Mouse (Mus musculus) neural tube, embryonic 14.5 days (tissue): ENCODE results near the gene Batf2. TPM values are rescaled to one million over a fixed set of nuclear protein-coding genes. Genes with fewer than 3 reads are reported as not detected.

Source experiments
- ATAC-seq: fragments of 200-750 bp; cut with Nextera tagmentation; 2 replicates; pipeline ENCODE4 v1.8.0; 2017; ENCODE audit warnings: low read depth, mild to moderate bottlenecking, moderate TSS enrichment, moderate library complexity
- H3K27ac ChIP-seq: fragments of 300-500 bp; sonication (generic); 2 replicates; pipeline ENCODE4 v1.5.1; 2014; ENCODE audit warnings: low read depth, mild to moderate bottlenecking, control low read depth, low read length, moderate library complexity, mixed read lengths
- H3K27me3 ChIP-seq: fragments of 300-500 bp; sonication (generic); 2 replicates; pipeline ENCODE4 v1.6.1; 2014; ENCODE audit warnings: low read length; ENCODE audit not compliant: control insufficient read depth, insufficient read depth
- H3K36me3 ChIP-seq: fragments of 300-500 bp; sonication (generic); 2 replicates; pipeline ENCODE4 v1.6.1; 2014; ENCODE audit warnings: low read length, mixed read lengths; ENCODE audit not compliant: control insufficient read depth, insufficient read depth
- H3K4me1 ChIP-seq: fragments of 300-500 bp; sonication (generic); 2 replicates; pipeline ENCODE4 v1.6.1; 2014; ENCODE audit warnings: low read length; ENCODE audit not compliant: control insufficient read depth, insufficient read depth
- H3K4me2 ChIP-seq: fragments of 300-500 bp; sonication (generic); 2 replicates; pipeline ENCODE4 v1.6.1; 2014; ENCODE audit warnings: mild to moderate bottlenecking, low read depth, low read length, control low read depth
- H3K4me3 ChIP-seq: fragments of 300-500 bp; sonication (generic); 2 replicates; pipeline ENCODE4 v1.5.1; 2014; ENCODE audit warnings: low read depth, low read length, control low read depth, mixed read lengths
- H3K9ac ChIP-seq: fragments of 300-500 bp; sonication (generic); replicated peaks from 2 replicates; pipeline ENCODE4 v1.6.1; 2014; ENCODE audit warnings: low read depth, mild to moderate bottlenecking, control low read depth, low read length, mixed read lengths
- H3K9me3 ChIP-seq: fragments of 300-500 bp; sonication (generic); 2 replicates; pipeline ENCODE4 v1.6.1; 2016; ENCODE audit warnings: low read length; ENCODE audit not compliant: control insufficient read depth
- WGBS: fragments of 180-500 bp; shearing (Covaris S2); extraction: QIAGEN DNeasy Blood & Tissue Kit; methylation state at CpG from one replicate; pipeline ENCODE4 v1.1.7; 2014; 5-methylcytosine and 5-hydroxymethylcytosine counted together
- polyA plus RNA-seq: library from polyadenylated mRNA; unstranded; fragments of >200 nt; fragmentation: Nextera tagmentation; extraction: Ambion mirVana; gene quantifications from 2 replicates; pipeline ENCODE4 v1.2.1, GENCODE M21; 2014

Gene Batf2
- polyA plus RNA-seq, 1 experiment from 2014 or later, result not detected

DNA sequence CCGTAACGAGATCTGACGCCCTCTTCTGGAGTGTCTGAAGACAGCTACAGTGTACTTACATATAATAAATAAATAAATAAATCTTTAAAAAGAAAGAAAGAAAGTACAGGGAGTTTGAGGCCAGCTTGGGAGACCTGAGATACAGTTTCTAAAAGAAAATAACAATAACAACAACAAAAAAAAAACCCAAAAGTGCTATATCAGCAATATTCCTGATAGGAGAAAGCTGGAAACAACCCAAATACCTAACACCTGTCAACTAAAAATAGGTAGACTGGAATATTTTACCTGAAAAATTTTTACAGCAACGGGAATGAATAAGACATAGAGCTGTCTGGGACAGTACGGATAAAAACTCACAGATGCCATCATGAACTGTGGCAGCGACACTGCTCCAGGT lies 38.0 kb downstream of the Batf2 start:
- Histone ChIP-seq H3K4me1 (no peaks in the 10 kb centered on the region), H3K4me2 (no peak overlapping the region), H3K27me3 (no peaks in the 10 kb centered on the region), H3K4me3 (no peak overlapping the region), H3K27ac (no peak overlapping the region), H3K36me3 (no peaks in the 10 kb centered on the region), H3K9ac (no peak overlapping the region), H3K9me3 (no peaks in the 10 kb centered on the region)
- no peak for ATAC-seq
- 95% methylated on average over 3 of the region's 6 CpGs for WGBS

DNA sequence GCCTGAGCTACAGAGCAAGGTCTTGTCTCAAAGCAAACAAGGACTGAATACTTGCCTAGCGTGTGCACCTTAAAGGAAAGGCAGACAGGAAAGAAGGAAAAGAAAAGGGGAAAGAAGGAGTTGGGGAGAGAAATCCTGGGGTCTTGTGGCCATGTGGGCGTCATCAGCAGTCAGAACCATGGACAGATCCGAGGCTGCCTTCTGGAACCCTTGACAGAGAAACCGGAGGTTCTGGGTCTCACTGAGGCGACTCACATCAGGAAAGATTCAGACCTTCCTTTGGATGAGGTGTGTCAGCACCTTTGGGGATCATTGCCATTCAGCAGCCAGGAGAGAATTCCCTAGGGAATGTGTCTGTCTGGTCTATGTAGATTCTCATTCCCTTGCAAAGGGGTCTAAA lies 40.8 kb downstream of the Batf2 start:
- WGBS, result 36% methylated on average over 5 of the region's 5 CpGs
- no peak overlapping the region for H3K4me2 ChIP-seq
- no peaks in the 10 kb centered on the region for H3K9me3 ChIP-seq
- H3K27ac ChIP-seq, result no peak overlapping the region
- no peaks in the 10 kb centered on the region for H3K27me3 ChIP-seq
- no peak for ATAC-seq
- no peak overlapping the region for H3K9ac ChIP-seq
- H3K4me1 ChIP-seq, result no peaks in the 10 kb centered on the region
- no peak overlapping the region for H3K4me3 ChIP-seq
- no peaks in the 10 kb centered on the region for H3K36me3 ChIP-seq

DNA sequence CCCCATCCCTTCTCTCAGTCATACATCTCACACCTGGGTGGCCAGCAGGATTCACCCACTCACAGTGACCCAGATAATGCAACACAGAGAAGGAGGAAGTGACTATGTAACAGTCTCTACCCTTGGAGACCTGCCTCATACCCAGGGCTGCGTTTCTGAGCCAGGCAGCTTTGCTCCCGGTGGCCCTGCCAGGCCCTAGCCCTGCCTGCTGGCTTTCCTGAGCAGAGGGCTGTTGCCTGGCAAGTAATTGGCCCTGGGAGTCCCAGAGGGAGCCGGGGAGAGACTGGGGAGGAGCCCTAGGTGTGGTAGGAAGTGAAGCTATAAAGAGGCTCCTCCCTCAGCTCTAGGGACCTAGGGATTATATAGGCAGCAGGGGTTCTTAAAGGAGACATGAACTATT lies 41.8 kb downstream of the Batf2 start:
- Histone ChIP-seq H3K9me3 (no peaks in the 10 kb centered on the region), H3K36me3 (no peaks in the 10 kb centered on the region), H3K4me1 (no peaks in the 10 kb centered on the region), H3K4me2 (no peak overlapping the region), H3K9ac (no peak overlapping the region), H3K27me3 (no peaks in the 10 kb centered on the region), H3K4me3 (no peak overlapping the region), H3K27ac (no peak overlapping the region)
- no peak for ATAC-seq
- WGBS, result 7% methylated on average over 3 of the region's 3 CpGs

DNA sequence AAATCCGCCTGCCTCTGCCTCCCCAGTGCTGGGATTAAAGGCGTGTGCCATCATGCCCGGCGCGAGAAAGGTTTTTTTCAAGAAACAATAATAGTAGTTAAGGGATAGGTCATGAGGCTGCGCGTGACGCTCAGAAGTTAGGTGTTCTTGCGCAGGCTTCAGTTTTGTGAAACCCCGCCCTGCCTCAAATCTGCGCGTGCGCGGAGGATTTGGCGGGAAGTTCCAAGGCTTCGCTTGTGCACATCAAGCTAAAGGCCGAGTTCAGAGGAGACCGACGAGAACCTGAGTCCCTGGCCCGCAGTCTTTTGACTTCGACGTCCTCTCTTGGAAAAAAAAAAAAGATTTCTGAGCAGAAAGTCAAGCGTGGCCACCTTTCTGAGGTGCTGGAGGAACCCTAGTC lies 43.3 kb downstream of the Batf2 start, which contains the start of gene Majin:
Gene Majin (plus strand): TSS at position 258 of the 400 bp plus-strand sequence.
- H3K27ac ChIP-seq, result no peak within 1 kb of the TSS
- no peak for ATAC-seq
- H3K9ac ChIP-seq, result no peak within 1 kb of the TSS
- H3K4me2 ChIP-seq, result no peak within 1 kb of the TSS
- H3K4me1 ChIP-seq, result no peaks in the 10 kb centered on the region
- no peaks in the 10 kb centered on the region for H3K27me3 ChIP-seq
- 88% methylated on average over 23 of the region's 23 CpGs for WGBS
- no peaks in the 10 kb centered on the region for H3K9me3 ChIP-seq
- no peaks in the 10 kb centered on the region for H3K36me3 ChIP-seq
- H3K4me3 ChIP-seq, result no peak within 1 kb of the TSS

DNA sequence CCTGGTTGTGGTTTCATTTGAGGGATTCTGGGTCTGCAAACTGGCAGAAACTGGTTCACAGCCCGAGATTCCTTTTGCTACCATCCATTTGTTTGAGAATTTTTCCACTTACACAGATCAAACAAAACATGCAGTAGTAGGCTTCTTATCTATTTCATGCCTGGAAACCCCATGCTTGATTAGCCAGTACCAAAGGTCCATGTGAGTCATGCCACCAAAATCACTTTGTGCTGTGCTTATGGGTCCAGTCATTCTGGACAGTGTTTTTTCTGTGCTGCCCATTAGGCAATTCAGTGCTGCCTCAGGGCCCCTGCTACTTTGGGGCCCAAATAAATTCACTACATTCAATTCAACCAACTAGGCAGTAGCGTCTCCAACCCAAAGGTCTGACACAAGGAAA lies 63.5 kb downstream of the Batf2 start:
- Histone ChIP-seq H3K4me2 (no peak overlapping the region), H3K27me3 (no peaks in the 10 kb centered on the region), H3K36me3 (no peaks in the 10 kb centered on the region), H3K4me1 (no peaks in the 10 kb centered on the region), H3K9me3 (no peaks in the 10 kb centered on the region), H3K27ac (no peak overlapping the region), H3K9ac (no peak overlapping the region), H3K4me3 (no peak overlapping the region)
- no peak for ATAC-seq
- WGBS, result 77% methylated on average over 2 of the region's 2 CpGs

DNA sequence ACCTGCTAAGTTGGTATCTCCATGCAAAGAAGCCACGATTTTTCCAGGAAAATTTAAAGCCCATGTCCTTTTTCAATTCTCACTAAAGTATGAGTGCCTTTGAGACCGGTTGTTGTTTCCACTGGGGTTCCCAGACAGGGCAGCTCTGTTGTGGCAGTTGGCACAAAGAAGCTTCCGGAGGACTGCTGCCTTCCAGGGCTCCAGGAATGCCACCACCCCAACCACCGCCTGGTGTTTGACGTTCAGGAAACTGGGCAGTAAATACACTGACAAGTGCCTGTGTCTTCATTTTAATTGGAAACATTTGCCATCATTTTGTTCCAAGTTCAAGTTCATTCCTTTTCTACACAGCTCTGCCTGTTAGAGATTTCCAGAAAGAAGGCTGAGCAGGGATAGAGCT lies 65.9 kb downstream of the Batf2 start:
- WGBS, result 76% methylated on average over 5 of the region's 5 CpGs
- H3K4me1 ChIP-seq, result no peaks in the 10 kb centered on the region

DNA sequence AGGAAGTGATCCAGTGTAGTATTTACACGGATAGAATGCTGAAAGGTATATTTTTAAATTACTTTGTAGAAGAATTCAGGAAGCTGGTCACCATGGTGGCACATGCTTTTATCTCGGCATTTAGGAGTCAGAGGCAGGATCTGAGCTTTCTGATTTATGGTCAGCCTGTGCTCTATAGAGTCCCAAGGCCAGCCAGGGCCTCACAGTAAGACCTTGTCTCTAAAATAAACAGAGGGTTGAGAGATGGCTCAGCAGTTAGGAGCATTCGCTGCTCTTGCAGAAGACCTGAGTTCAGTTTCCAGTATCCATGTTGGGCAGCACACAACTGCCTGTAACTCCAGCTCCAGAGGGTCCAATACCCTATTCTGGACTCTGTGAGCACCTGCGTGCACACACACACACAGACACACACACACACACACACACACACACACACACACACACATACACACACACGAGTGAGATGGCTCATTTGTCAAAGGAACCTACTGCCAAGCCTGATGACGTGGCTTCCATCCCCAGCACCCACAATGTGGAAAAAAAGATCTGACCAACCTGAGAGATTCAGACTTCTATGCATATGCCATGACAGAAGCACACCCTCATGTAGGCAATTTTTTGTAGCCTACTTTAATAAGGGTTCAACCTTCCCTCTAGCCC lies 75.4 kb downstream of the Batf2 start:
- no peak overlapping the region for H3K4me3 ChIP-seq
- no peak for ATAC-seq
- H3K9me3 ChIP-seq, result no peaks in the 10 kb centered on the region
- no peaks in the 10 kb centered on the region for H3K27me3 ChIP-seq
- no peaks in the 10 kb centered on the region for H3K4me1 ChIP-seq
- no peak overlapping the region for H3K9ac ChIP-seq
- no peak overlapping the region for H3K27ac ChIP-seq
- H3K4me2 ChIP-seq, result no peak overlapping the region
- no peaks in the 10 kb centered on the region for H3K36me3 ChIP-seq
- 65% methylated on average over 6 of the region's 6 CpGs for WGBS

More for the DNA sequence above, 65.9 kb downstream of the Batf2 start:
- H3K9ac ChIP-seq, result no peak overlapping the region
- H3K9me3 ChIP-seq, result no peaks in the 10 kb centered on the region
- no peak for ATAC-seq
- no peak overlapping the region for H3K27ac ChIP-seq
- H3K4me3 ChIP-seq, result no peak overlapping the region
- H3K27me3 ChIP-seq, result no peaks in the 10 kb centered on the region
- no peak overlapping the region for H3K4me2 ChIP-seq
- H3K36me3 ChIP-seq, result no peaks in the 10 kb centered on the region

DNA sequence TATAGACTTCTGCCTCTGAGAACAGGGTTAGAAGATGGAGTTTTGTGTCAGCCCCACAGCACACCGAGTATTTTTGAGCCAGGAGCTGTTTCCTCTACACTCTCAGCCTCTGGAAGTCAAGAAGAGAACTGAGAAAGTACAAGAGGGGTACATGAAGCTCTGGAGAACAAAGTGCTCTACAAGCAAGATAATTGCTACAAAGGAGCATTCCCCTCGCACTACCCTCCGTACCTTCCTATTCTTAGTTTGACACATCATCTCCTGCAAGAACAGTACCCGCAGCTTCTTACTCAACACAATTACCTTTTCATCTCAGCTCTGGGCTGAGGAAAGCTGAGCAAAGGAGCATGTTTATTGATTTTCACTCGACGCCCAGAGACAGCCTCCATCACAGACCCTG lies 77.8 kb downstream of the Batf2 start:
- WGBS, result 71% methylated on average over 6 of the region's 6 CpGs
- no peak for ATAC-seq
- Histone ChIP-seq H3K4me2 (no peak overlapping the region), H3K27ac (no peak overlapping the region), H3K4me3 (no peak overlapping the region), H3K9ac (no peak overlapping the region), H3K36me3 (no peaks in the 10 kb centered on the region), H3K27me3 (no peaks in the 10 kb centered on the region), H3K4me1 (no peaks in the 10 kb centered on the region), H3K9me3 (no peaks in the 10 kb centered on the region)
